19 mouse cellular contexts compared by ENCODE assay signal in the genomic region with DNA sequence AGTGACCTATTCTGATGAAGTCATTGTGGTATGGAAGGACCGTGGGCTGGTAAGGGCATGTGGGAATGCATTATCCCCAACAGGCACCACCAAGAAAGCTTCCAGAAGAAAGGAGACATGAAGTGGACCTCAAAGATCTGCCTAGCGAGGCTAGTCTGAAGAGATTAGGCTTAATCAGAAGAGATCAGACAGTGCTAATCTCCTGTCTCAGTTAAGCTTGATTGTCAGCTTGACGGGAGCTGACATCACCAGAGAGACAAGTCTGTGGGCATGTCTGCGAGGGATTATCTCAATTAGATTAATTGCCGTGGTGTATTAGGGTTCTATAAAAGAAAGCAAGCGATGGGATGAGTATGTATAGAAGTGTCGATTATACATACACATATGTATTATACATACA. TPM values are rescaled to one million over a fixed set of nuclear protein-coding genes. Genes with fewer than 3 reads are reported as not detected.
DNase-seq lines count a peak whose midpoint lies in the region; ATAC-seq and TF ChIP-seq lines count a peak whose summit lies in the region.
"Had no signal": no experiment of that assay in that cellular context is flagged by ENCODE, and none has a peak within 500 bp of the region (broad histone marks: within the 10 kb centered on the region; RNA-seq: fewer than 3 reads in every experiment).

No protein-coding gene starts in this region.

- 26% methylated on average over 7 of the region's 7 CpGs for WGBS in midbrain, embryonic 12.5 days
- WGBS in midbrain, postnatal 0 days = 34% methylated on average over 7 of the region's 7 CpGs

- H3K4me1 ChIP-seq in midbrain, embryonic 12.5 days = no peaks in the 10 kb centered on the region
- no peaks in the 10 kb centered on the region for H3K4me1 ChIP-seq in midbrain, postnatal 0 days (ENCODE audit: insufficient read depth, low read length)
- H3K4me1 ChIP-seq: embryonic facial prominence, embryonic 12.5 days; forebrain, embryonic 13.5 days; forebrain, embryonic 15.5 days had no signal

- no peak overlapping the region for H3K27ac ChIP-seq in midbrain, embryonic 12.5 days (replicated peaks)
- no peak overlapping the region for H3K27ac ChIP-seq in midbrain, postnatal 0 days (ENCODE audit: low read depth, low read length)
- H3K27ac ChIP-seq: embryonic facial prominence, embryonic 10.5 days; embryonic facial prominence, embryonic 12.5 days; forebrain, embryonic 13.5 days; forebrain, embryonic 15.5 days had no signal

- no peak for TF ChIP-seq CTCF in midbrain, postnatal 0 days (IDR thresholded peaks at IDR 0.05)

- no peaks in the 10 kb centered on the region for H3K36me3 ChIP-seq in midbrain, embryonic 12.5 days
- no peaks in the 10 kb centered on the region for H3K36me3 ChIP-seq in midbrain, postnatal 0 days (ENCODE audit: insufficient read depth, low read length)
- H3K36me3 ChIP-seq: embryonic facial prominence, embryonic 10.5 days; embryonic facial prominence, embryonic 12.5 days; forebrain, embryonic 15.5 days had no signal

- DNase-seq in heart, adult 11 months = peak; percentile 31
- DNase-seq in heart, adult 8-10 months (ENCODE audit: low spot score) = no peak
- no peak for DNase-seq in midbrain, postnatal 0 days (ENCODE audit: low spot score)
- peak; percentile 91 for DNase-seq in retina, postnatal 1 day
- no peak for DNase-seq in yolk sac, embryonic 10.5 days (ENCODE audit: low spot score)
- DNase-seq in B cell, adult 2 months = no peak
- DNase-seq: adrenal gland, adult 8-10 months; adrenal gland, postnatal 14 days; adrenal gland, postnatal 36 days; cerebellum, adult 11-12 months; cerebellum, adult 2 months; cerebellum, adult 9-10 months; cerebellum, postnatal 10 days; cerebellum, postnatal 25 days had no signal

- H3K27me3 ChIP-seq in midbrain, embryonic 12.5 days = peaks cover 43% of the 10 kb centered on the region
- 0 out of 2 replicates have a peak, but pooled peaks cover 4% of the 10 kb centered on the region for H3K27me3 ChIP-seq in midbrain, postnatal 0 days (ENCODE audit: insufficient read depth, low read length)
- H3K27me3 ChIP-seq: embryonic facial prominence, embryonic 12.5 days; forebrain, embryonic 13.5 days; forebrain, embryonic 15.5 days had no signal

- ATAC-seq in midbrain, embryonic 12.5 days (ENCODE audit: low FRiP score, low read depth) = peak; percentile 31; the same call in 1 of the 2 replicates
- ATAC-seq in midbrain, postnatal 0 days (ENCODE audit: low FRiP score) = no peak
- ATAC-seq: forebrain, embryonic 13.5 days; forebrain, embryonic 15.5 days had no signal

- H3K4me2 ChIP-seq in midbrain, embryonic 12.5 days (replicated peaks) = no peak overlapping the region
- no peak overlapping the region for H3K4me2 ChIP-seq in midbrain, postnatal 0 days (ENCODE audit: low read depth, low read length, poor library complexity, severe bottlenecking)
- H3K4me2 ChIP-seq: embryonic facial prominence, embryonic 12.5 days; forebrain, embryonic 13.5 days; forebrain, embryonic 15.5 days had no signal

- H3K4me3 ChIP-seq in midbrain, embryonic 12.5 days = no peak overlapping the region
- H3K4me3 ChIP-seq in midbrain, postnatal 0 days (ENCODE audit: low read depth, low read length) = no peak overlapping the region
- H3K4me3 ChIP-seq: embryonic facial prominence, embryonic 10.5 days; embryonic facial prominence, embryonic 12.5 days; forebrain, embryonic 13.5 days; forebrain, embryonic 15.5 days had no signal

- no peaks in the 10 kb centered on the region for H3K9me3 ChIP-seq in midbrain, embryonic 12.5 days
- no peaks in the 10 kb centered on the region for H3K9me3 ChIP-seq in midbrain, postnatal 0 days (ENCODE audit: low read length)
- H3K9me3 ChIP-seq: embryonic facial prominence, embryonic 10.5 days; embryonic facial prominence, embryonic 12.5 days; forebrain, embryonic 13.5 days; forebrain, embryonic 15.5 days had no signal

- H3K9ac ChIP-seq in midbrain, embryonic 12.5 days (replicated peaks) = no peak overlapping the region
- H3K9ac ChIP-seq in midbrain, postnatal 0 days (replicated peaks; ENCODE audit: low read length, poor library complexity, severe bottlenecking) = no peak overlapping the region
- H3K9ac ChIP-seq: embryonic facial prominence, embryonic 12.5 days; forebrain, embryonic 13.5 days; forebrain, embryonic 15.5 days had no signal

RNA-seq across cellular contexts. Expression of a gene that starts 5.4 kb away (rescaled TPM):
- total RNA-seq in heart, adult 8-10 months (2022) = 10 to 100 TPM; 37.6 to 46.0 (median 41.4) TPM
- 47.6 and 50.8 TPM in 2 replicates for polyA plus RNA-seq in midbrain, embryonic 12.5 days (2016; fragmentation: Nextera tagmentation; extraction: Ambion mirVana)
- total RNA-seq in midbrain, postnatal 0 days (2014; rRNA removed) = 8.2 and 10.4 TPM in 2 replicates
- polyA plus RNA-seq in midbrain, postnatal 0 days (2015; fragmentation: Nextera tagmentation; extraction: Ambion mirVana) = 38.2 and 38.9 TPM in 2 replicates

RNA-seq across cellular contexts. Expression of a gene that starts 47.7 kb away (rescaled TPM):
- 1 to 10 TPM; 2.3 to 4.6 (median 3.2) TPM for total RNA-seq in heart, adult 8-10 months (2022)
- 14.9 and 17.0 TPM in 2 replicates for polyA plus RNA-seq in midbrain, embryonic 12.5 days (2016; fragmentation: Nextera tagmentation; extraction: Ambion mirVana)
- total RNA-seq in midbrain, postnatal 0 days (2014; rRNA removed) = 13.7 and 16.8 TPM in 2 replicates
- polyA plus RNA-seq in midbrain, postnatal 0 days (2015; fragmentation: Nextera tagmentation; extraction: Ambion mirVana) = 3.3 and 4.9 TPM in 2 replicates

Comparison
In these comparisons a context has a peak if more than half of its experiments do, and no peak if none do; other contexts are left out.
1. DNase-seq: peak in heart, adult 11 months (single experiment) and retina, postnatal 1 day (single experiment); none in heart, adult 8-10 months (single experiment), midbrain, postnatal 0 days (single experiment), yolk sac, embryonic 10.5 days (single experiment) and B cell, adult 2 months (0 of 2).